Mouse (Mus musculus) forebrain, embryonic 10.5 days (tissue): ENCODE measurements at regions not wholly inside any gene's neighbourhood (a gene's known extent, or its start where the extent isn't known, plus 50 kb on each side); places are given as distances from the start of the nearest gene placed in this dataset.

Experiments used
- DNase-seq: peaks from one replicate; pipeline ENCODE4 v3.0.0-alpha.2; 2017; ENCODE audit warnings: low spot score; ENCODE audit errors: extremely low spot score
- H3K27ac ChIP-seq: fragments of 300-500 bp; sonication (generic); 2 replicates; pipeline ENCODE4 v1.5.1; 2016; ENCODE audit warnings: mild to moderate bottlenecking
- H3K27me3 ChIP-seq: fragments of 300-500 bp; sonication (generic); 2 replicates; pipeline ENCODE4 v1.6.1; 2016; ENCODE audit warnings: mild to moderate bottlenecking; ENCODE audit not compliant: poor library complexity, severe bottlenecking
- H3K36me3 ChIP-seq: fragments of 300-500 bp; sonication (generic); replicated peaks from 2 replicates; pipeline ENCODE4 v1.6.1; 2016; ENCODE audit warnings: mild to moderate bottlenecking, moderate library complexity
- H3K4me1 ChIP-seq: fragments of 300-500 bp; sonication (generic); 2 replicates; pipeline ENCODE4 v1.6.1; 2016
- H3K4me3 ChIP-seq: fragments of 300-500 bp; sonication (generic); 2 replicates; pipeline ENCODE4 v1.5.1; 2016; ENCODE audit warnings: mild to moderate bottlenecking, moderate library complexity
- H3K9me3 ChIP-seq: fragments of 300-500 bp; sonication (generic); 2 replicates; pipeline ENCODE4 v1.6.1; 2016; ENCODE audit warnings: mild to moderate bottlenecking, moderate library complexity
- WGBS: fragments of 180-500 bp; shearing (Covaris S2); methylation state at CpG from one replicate; pipeline ENCODE4 v1.1.7; 2016; 5-methylcytosine and 5-hydroxymethylcytosine counted together

DNA sequence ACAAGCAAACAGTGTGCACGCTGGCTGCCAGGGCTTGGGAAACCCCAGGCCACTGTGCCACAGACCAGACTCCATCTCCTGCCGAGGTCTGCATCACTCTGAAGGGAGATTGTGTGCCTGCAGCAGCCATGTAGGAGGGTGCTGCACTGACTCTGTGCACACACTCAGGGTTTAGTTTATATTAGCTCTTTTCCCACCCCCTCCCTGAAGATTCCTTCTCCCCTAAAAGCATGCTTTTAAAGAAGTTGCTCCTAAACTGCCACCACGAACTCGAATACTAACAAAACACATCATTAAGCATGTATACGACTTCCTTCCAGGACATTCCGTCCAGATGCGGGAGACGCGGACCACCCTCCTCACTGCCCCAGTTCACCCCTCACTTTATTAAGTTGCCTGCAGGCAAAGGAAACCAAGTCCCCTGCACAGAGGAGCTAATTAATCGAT is 92.4 kb downstream of the Ets2 start:
- Histone ChIP-seq H3K27ac (no peak overlapping the region), H3K36me3 (no peaks in the 10 kb centered on the region), H3K27me3 (no peaks in the 10 kb centered on the region), H3K9me3 (no peaks in the 10 kb centered on the region), H3K4me3 (no peak overlapping the region), H3K4me1 (peaks cover 10% of the 10 kb centered on the region)
- WGBS, result 75% methylated on average over 10 of the region's 10 CpGs
- no peak for DNase-seq

- no peak overlapping the region for H3K27ac ChIP-seq
- no peak overlapping the region for H3K4me3 ChIP-seq
- H3K9me3 ChIP-seq, result no peaks in the 10 kb centered on the region
- 81% methylated on average over 4 of the region's 4 CpGs for WGBS
- no peaks in the 10 kb centered on the region for H3K4me1 ChIP-seq
- H3K27me3 ChIP-seq, result no peaks in the 10 kb centered on the region
- no peak for DNase-seq
- no peaks in the 10 kb centered on the region for H3K36me3 ChIP-seq
Measured at GRCm38 (mm10) chr16:95790691-95791090, 88.8 kb downstream of the Ets2 start.

GRCm38 (mm10) chr16:95789548-95789947 is 87.7 kb downstream of the Ets2 start:
- no peaks in the 10 kb centered on the region for H3K4me1 ChIP-seq
- H3K36me3 ChIP-seq, result no peaks in the 10 kb centered on the region
- H3K27me3 ChIP-seq, result no peaks in the 10 kb centered on the region
- no peak overlapping the region for H3K4me3 ChIP-seq
- no peaks in the 10 kb centered on the region for H3K9me3 ChIP-seq
- no peak for DNase-seq
- H3K27ac ChIP-seq, result no peak overlapping the region

GRCm38 (mm10) chr16:95781681-95782080 is 79.8 kb downstream of the Ets2 start:
- Histone ChIP-seq H3K36me3 (no peaks in the 10 kb centered on the region), H3K9me3 (no peaks in the 10 kb centered on the region), H3K4me3 (no peak overlapping the region), H3K27ac (no peak overlapping the region), H3K4me1 (peaks cover 4% of the 10 kb centered on the region; the same call in 1 of the 2 replicates), H3K27me3 (no peaks in the 10 kb centered on the region)
- WGBS, result 87% methylated on average over 5 of the region's 5 CpGs
- DNase-seq, result no peak

- 93% methylated on average over 2 of the region's 2 CpGs for WGBS
Measured at GRCm38 (mm10) chr16:95780431-95780830, 78.6 kb downstream of the Ets2 start.

GRCm38 (mm10) chr16:95778845-95779722 is 77.2 kb downstream of the Ets2 start:
- Histone ChIP-seq H3K4me1 (peaks cover 4% of the 10 kb centered on the region; the same call in 1 of the 2 replicates), H3K27ac (no peak overlapping the region), H3K9me3 (no peaks in the 10 kb centered on the region), H3K27me3 (no peaks in the 10 kb centered on the region), H3K4me3 (no peak overlapping the region), H3K36me3 (no peaks in the 10 kb centered on the region)
- DNase-seq, result no peak
- WGBS, result 89% methylated on average over 6 of the region's 6 CpGs

More at GRCm38 (mm10) chr16:95780431-95780830, 78.6 kb downstream of the Ets2 start:
- H3K27ac ChIP-seq, result no peak overlapping the region
- H3K9me3 ChIP-seq, result no peaks in the 10 kb centered on the region
- no peak overlapping the region for H3K4me3 ChIP-seq
- no peak for DNase-seq
- H3K4me1 ChIP-seq, result peaks cover 4% of the 10 kb centered on the region; the same call in 1 of the 2 replicates
- H3K27me3 ChIP-seq, result no peaks in the 10 kb centered on the region
- H3K36me3 ChIP-seq, result no peaks in the 10 kb centered on the region

DNA sequence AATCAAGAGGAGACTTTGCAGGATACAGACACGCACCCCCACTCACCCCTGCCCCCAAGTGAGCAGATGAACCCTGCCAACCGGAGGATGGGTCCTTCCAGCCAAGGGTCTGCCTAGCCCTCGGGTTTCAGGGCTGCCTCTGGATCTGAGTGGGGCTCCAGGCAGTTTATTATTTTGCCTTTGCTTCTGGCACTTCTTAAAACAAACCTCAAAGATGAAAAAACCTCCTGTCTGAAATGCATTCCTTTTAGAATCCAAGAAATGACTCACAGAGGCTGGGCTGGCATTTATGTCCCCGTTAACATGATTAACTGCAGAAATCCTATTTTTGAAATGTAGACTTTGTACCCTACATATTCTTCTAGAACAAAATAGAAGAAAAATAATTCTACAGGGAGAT is 76.3 kb downstream of the Ets2 start:
- no peak overlapping the region for H3K4me3 ChIP-seq
- H3K27me3 ChIP-seq, result no peaks in the 10 kb centered on the region
- H3K4me1 ChIP-seq, result peaks cover 4% of the 10 kb centered on the region; the same call in 1 of the 2 replicates
- no peaks in the 10 kb centered on the region for H3K9me3 ChIP-seq
- no peak overlapping the region for H3K27ac ChIP-seq
- H3K36me3 ChIP-seq, result no peaks in the 10 kb centered on the region
- DNase-seq, result no peak
- 83% methylated on average over 4 of the region's 4 CpGs for WGBS

DNA sequence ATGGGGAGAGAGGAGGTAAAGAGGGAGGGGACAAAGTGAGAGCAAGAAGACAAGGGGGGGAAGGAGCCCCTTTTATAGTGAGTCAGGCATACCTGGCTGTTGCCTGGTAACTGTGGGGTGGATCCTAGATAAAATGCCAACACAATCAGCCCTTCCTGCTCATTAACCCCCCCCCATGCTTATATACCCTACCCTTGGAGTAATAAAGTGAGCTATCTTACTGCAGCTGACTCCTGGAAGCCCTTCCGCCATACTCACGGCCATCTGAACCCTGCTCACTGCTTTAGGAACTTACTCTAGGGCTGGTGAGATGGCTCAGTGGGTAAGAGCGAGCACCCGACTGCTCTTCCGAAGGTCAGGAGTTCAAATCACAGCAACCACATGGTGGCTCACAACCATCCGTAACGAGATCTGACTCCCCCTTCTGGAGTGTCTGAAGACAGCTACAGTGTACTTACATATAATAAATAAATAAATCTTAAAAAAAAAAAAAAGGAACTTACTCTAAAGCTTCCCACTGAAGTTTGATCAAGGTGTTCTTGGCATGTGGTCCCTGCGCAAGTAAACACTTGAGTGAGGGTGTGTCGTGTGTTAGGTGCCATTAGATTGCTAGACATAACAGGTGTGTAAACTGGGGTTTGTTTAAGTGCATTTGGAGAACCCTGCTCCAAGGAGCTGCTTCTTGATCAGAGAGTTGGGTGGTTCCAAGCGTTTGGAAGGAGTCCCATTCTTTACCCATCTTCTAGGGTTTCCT is 74.9 kb downstream of the Ets2 start:
- H3K9me3 ChIP-seq, result no peaks in the 10 kb centered on the region
- WGBS, result 92% methylated on average over 10 of the region's 10 CpGs
- no peak overlapping the region for H3K27ac ChIP-seq
- no peak overlapping the region for H3K4me3 ChIP-seq
- no peaks in the 10 kb centered on the region for H3K36me3 ChIP-seq
- peaks cover 4% of the 10 kb centered on the region; the same call in 1 of the 2 replicates for H3K4me1 ChIP-seq
- DNase-seq, result no peak
- H3K27me3 ChIP-seq, result no peaks in the 10 kb centered on the region

DNA sequence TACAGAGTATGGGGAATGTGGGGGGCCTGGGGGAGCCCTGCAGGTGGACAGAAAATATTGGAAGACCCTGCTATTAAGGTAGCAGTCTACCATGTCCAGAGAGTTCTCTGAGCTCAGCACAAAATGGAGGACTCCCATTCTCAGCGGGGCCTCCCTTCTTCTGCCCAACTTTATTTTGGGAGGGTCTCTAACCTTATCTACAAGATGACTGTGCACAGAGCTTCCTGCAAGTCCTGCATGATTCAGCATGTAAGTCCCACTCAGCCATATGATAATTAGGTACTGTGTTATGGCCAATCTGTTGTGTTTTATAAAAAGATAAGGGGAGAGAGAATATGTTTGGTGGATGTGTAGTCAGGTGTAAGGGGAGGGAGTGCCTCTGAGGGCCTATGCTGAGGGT is 74.1 kb downstream of the Ets2 start:
- Histone ChIP-seq H3K36me3 (no peaks in the 10 kb centered on the region), H3K27ac (no peak overlapping the region), H3K4me1 (peaks cover 5% of the 10 kb centered on the region), H3K9me3 (no peaks in the 10 kb centered on the region), H3K4me3 (no peak overlapping the region), H3K27me3 (no peaks in the 10 kb centered on the region)
- DNase-seq, result no peak
- 88% methylated on average over 1 of the region's 1 CpGs for WGBS

DNA sequence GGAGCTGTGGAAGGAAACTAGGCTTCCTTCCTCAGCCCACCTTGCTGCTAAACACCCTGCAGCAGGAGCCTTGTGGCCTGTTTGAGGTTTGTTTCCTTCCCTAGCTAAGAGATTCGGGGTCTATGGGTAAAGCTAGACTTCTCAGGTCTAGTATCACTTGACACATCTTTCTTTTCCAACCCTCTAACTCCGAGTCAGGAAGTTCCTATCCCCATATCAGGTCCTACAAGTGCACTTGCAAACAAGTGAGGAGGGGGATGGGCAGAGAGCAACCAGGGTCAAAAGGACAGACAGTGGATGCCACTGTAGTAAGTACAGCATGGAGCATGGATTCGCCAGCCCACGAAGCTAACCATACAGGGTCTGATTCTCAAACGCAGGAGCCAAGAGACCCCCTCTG is 73.5 kb downstream of the Ets2 start:
- Histone ChIP-seq H3K27me3 (no peaks in the 10 kb centered on the region), H3K9me3 (no peaks in the 10 kb centered on the region), H3K4me1 (peaks cover 11% of the 10 kb centered on the region), H3K27ac (no peak overlapping the region), H3K4me3 (no peak overlapping the region), H3K36me3 (no peaks in the 10 kb centered on the region)
- 84% methylated on average over 5 of the region's 5 CpGs for WGBS
- no peak for DNase-seq

DNA sequence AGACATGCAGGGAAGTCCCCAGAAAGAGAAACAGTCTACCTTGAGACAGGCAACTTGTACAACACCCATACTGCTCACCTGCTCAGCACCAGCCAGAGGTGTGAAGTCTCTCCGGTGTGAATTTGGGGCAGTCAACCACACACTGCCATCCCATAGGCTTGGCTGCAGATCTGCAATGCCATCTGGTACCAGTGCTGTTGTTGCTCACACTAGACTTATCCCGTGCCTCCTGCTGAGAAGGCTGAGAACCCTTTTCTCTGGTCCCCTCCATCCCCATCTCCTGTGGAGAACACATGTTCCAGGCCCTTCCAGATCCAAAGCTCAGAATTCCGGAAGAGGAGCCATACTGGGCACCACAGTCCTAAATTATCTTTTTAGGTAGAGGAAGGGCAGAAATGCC is 71.3 kb downstream of the Ets2 start:
- Histone ChIP-seq H3K4me3 (no peak overlapping the region), H3K27me3 (no peaks in the 10 kb centered on the region), H3K9me3 (no peaks in the 10 kb centered on the region), H3K4me1 (peaks cover 24% of the 10 kb centered on the region), H3K36me3 (no peaks in the 10 kb centered on the region), H3K27ac (no peak overlapping the region)
- no peak for DNase-seq
- 90% methylated on average over 3 of the region's 3 CpGs for WGBS
